Mouse (Mus musculus) thymus, postnatal 4 days (tissue): ENCODE data around the gene Specc1l.
"Not testable (repeated sequence)": the region's sequence is repeated elsewhere in the genome, so short reads cannot be mapped to it uniquely, and the experiment has no call there.

Source experiments
- DNase-seq: peaks from one replicate; pipeline ENCODE4 v3.0.0; 2021

Gene Specc1l

GRCm38 (mm10) chr10:75288579-75288978 lies 76.7 kb downstream of the Specc1l start:
- no peak for DNase-seq

GRCm38 (mm10) chr10:75289392-75289791 lies 77.5 kb downstream of the Specc1l start:
- DNase-seq = no peak

DNA sequence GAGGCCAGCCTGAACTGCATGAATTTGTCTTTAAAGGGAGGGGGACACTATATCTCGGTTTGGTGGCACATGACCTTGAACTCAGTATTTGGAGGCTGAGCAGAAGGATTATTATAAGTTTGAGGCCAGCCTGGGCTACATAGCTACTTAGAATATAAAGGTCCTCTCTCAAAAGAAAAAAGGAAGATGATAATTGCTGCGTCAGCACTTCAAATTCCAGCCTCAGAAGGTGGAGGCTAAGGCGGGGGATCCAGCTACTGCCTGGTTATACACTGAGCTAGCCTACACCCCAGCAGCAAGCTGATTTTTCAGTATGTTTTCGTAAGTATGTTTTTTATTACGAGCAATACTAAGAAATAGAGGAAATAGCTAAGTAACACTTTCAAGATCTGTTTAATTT lies 78.8 kb downstream of the Specc1l start:
- no peak for DNase-seq

- no peak for DNase-seq
These were observed 79.5 kb downstream of the Specc1l start for GRCm38 (mm10) chr10:75291338-75291737.

DNA sequence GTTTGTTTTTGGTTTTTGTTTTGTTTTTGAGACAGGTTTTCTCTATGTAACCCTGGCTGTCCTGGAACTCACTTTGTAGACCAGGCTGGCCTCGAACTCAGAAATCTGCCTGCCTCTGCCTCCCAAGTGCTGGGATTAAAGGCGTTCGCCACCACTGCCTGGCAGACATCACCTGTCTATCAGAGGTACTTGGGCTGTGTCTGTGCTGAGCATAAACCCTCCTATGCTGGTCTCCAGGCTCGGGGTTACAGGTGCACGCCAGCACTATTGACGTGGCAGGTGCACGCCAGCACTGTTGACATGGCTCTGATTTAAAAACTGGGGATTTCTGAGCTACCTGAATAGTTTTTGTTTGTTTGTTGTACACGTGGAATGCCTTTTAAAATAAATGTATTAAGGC lies 80.3 kb downstream of the Specc1l start:
- not testable (repeated sequence) for DNase-seq

- no peak for DNase-seq
These were observed 81.4 kb downstream of the Specc1l start for GRCm38 (mm10) chr10:75293288-75293687.

- no peak for DNase-seq
These were observed 82.5 kb downstream of the Specc1l start for GRCm38 (mm10) chr10:75294362-75294761.

GRCm38 (mm10) chr10:75294926-75295325 lies 83.1 kb downstream of the Specc1l start:
- no peak for DNase-seq

- DNase-seq = no peak
These were observed 86.7 kb downstream of the Specc1l start for GRCm38 (mm10) chr10:75298608-75299007.

- peak; percentile 37 for DNase-seq
These were observed 88.0 kb downstream of the Specc1l start for GRCm38 (mm10) chr10:75299785-75300418.

DNA sequence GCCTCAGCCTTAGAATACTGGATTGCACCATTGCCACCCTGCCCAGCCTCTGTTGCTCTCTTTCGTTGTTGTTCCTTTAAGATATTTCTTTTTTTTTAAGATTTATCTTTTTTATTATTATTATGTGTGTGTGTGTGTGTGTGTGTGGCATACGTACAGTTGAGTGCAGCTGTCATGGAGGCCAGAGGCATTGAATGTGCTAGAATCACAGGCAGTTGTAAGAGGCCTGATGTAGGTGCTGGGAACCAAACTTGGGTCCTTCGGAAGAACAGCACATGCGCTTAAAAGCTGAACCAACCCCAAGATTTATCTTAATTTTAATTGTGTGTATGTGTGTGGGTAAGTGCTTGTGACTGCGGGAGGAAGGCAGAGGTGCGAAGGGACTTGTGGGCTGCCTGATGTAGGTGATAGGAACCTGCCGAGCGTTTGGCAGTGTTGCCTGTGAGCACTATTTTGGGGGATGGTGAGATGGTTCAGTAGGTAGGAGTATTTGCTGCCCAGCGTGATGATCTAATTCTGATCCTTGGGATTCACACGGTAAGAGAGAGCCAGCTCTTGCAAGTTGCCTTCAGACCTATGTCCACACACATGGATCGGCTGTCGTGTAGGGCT lies 89.4 kb downstream of the Specc1l start:
- DNase-seq = no peak

- no peak for DNase-seq
These were observed 90.1 kb downstream of the Specc1l start for GRCm38 (mm10) chr10:75301937-75302336.

GRCm38 (mm10) chr10:75302536-75302935 lies 90.7 kb downstream of the Specc1l start:
- no peak for DNase-seq

GRCm38 (mm10) chr10:75303324-75304048 lies 91.6 kb downstream of the Specc1l start:
- DNase-seq = peak; percentile 29

GRCm38 (mm10) chr10:75304049-75304405 lies 92.2 kb downstream of the Specc1l start:
- DNase-seq = no peak

DNA sequence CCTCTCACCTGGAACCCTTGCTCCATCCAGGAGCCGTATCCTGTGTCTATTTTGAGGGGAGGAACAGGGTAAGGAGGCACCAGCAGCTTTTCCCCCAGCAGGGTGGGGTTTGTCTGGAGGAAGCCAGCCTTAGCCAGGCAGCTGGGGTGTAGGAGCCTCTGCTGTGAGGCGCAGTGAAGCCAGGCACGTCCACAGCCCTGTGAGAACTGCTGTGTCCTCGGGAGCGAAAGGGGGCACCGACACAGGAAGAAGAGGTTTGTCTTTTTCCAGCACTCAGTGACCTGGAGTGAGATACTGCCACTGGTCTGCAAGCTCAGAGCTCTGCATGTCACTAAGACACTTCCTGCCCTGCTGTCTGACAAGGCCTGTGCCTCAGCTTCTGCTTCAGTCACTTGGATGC lies 92.5 kb downstream of the Specc1l start:
- peak; percentile 41 for DNase-seq

- DNase-seq = no peak
These were observed 95.3 kb downstream of the Specc1l start for GRCm38 (mm10) chr10:75307130-75307529.

DNA sequence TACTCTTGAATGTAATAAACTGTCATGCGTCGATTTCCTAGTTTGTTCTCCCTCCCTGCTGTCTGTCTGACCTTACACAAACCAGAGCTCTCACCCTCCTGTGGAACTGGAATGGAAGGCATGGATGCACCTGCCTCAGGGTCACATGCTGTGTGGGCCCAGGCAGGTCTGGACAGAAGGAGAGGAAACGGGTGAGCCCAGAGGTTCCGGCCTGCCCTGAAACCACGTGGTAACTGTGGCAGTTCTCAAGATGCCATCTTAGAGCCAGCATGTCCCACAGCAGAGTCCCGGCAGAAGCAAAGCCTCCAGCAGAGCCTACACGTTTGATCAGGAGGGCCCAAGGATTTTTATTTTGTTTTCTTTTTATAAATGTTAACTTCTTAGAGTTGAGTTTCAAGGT lies 100.5 kb downstream of the Specc1l start:
- DNase-seq = no peak

DNA sequence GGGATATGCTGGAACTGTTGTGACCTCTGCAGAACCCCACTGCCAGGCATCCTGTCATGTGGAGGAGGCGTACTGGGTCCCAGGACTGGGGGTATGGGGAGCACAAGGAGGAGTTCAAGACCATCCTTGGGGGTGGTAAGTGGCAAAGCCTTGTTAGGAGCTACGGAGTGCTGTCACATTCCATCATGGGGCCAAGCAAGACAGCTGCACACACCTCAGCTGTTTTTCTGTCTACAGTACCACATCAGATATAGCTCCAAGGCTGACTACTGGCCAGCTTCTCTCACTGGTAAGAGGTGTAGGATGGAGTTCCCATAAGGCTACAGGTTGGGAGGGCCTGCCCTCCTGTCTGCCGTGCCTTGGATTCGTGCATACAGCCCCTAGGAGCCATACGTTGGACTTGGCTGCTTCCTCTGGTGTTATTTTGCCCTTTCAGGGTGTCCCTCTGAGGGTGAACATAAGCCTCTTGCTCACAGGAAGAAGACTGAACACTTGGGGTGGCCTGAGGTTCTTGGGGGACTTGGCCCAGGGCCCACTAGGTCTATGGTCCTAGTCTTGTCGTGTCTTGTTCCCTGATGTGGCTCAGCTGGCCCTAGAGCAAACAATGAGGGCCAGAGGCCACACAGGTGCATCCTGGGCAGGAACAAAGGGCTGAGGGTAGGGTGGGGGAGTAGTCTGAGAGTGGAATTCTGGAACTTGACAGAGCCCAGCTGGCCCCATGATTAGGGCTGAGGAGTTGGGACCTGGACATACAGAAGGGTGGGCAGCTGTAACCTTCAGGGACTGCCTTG lies 102.5 kb downstream of the Specc1l start:
- DNase-seq = no peak

DNA sequence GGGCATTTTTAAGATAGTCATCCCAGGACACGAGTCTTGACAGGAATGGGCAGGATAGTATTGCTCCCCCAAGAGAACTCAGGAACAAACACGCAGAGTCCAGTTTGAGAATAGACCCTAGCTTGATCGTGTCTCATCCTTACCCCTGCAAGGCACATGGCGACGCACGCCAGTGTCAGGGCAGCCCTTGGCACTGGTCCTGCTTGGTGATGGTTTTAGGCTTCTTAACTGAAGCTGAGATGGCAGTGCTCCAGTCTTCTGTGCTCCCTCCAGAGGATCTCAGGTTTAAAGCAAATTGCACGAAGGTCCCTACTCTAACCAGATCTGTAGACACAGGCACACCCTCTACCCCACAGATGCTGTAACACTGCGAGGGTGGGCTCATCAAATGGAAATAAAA lies 103.9 kb downstream of the Specc1l start:
- no peak for DNase-seq

GRCm38 (mm10) chr10:75316472-75316871 lies 104.6 kb downstream of the Specc1l start:
- DNase-seq = no peak

GRCm38 (mm10) chr10:75316872-75316907 lies 104.8 kb downstream of the Specc1l start, which contains the start of gene Adora2a:
Adora2a (plus strand) TSS chr10:75316877.
- no peak for DNase-seq

DNA sequence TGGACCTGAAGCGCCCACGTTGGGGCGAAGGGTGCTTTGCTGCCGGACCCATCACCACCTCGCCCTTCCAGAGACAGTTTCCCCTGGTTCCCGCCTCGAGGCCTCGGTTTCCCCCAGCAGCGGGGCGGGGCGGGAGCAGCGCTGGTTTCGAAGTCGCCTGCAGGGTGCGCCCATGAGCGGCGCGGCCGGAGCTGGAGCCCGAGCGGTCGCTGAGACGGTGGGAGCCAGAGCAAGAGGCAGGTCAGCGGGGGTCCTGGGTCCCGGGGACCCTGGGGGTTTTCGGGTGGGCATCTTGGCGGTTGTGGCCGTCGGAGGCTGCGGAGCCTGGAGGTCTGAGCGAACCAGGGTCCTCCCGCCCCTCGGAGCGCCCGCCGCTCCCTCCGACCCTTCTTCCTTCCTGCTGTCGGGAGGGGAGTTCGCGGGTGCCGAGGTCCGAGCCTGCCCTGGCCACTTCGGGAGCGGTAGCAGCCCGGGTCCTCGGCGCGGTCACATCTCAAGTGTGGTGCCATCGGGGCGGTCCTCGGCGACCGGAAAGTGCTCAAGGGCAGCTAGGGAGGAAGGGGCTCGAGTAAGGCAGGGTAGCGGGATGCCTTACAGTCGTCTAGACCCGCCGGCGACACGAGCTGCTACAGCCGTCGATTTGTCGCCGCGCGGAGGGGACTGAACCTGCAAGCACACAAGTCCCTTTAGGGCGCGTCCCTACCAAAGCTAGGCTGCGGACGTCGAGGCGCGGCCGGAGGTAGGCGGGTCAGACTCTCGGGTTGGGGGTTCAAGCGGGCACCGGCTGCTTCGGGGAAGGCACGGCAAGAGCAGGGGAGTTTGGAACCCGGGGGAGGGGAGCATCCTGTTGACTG lies 105.3 kb downstream of the Specc1l start:
- peak; percentile 93 for DNase-seq
